Mouse (Mus musculus): ENCODE measurements around the gene Padi3. TPM values are rescaled to one million over a fixed set of nuclear protein-coding genes. Genes with fewer than 3 reads are reported as not detected.

Padi3 gene
- polyA plus RNA-seq, 1 experiment from 2014 or later, result 0.59 TPM

DNA sequence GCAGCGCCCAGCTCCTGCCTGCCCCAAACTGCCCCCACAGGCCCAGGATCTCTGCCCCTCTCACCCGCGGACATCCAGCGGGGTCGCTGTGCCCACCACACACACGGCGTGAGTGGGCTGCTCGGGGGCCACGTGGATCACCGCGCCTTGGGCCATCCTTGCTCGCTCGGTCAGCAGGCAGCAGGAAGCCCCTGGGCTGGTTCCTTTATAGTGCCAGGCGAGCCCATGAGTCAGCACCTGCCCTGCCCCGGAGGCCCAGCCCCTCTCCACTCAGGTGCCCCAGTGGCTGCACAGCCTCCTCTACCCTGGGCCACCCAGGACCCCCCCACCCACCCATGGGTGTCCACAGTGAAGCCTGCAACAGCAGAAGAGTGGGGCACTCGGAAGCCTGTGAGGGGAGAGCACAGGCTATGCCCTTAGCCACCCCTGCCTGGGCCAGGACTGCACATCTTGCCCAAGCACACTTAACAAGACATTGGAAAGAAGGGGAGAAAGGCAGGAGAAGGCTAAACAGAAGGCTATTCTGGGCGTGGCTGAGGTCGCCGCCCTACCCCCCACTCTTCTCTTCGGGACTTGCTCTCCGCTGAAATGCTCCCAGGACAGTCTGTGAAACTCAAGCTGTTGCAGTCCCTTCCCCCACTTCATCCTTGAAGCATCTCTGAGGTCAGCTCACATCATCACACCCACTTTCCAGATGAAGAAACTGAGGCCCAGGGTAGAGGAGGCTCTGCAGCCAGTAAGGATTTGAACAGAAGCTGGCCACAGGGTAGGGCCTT lies 36.2 kb downstream of the Padi3 start, which contains the start of gene Padi4:
Gene Padi4 (minus strand): TSS at position 212 of the 776 bp plus-strand sequence.
- whole genome bisulfite sequencing, result 83% methylated on average over 21 of the region's 21 CpGs
- Histone ChIP-seq H3K9ac (no peak within 1 kb of the TSS), H3K4me3 (no peak within 1 kb of the TSS), H3K4me1 (peaks cover 8% of the 10 kb centered on the region; the same call in 1 of the 2 replicates), H3K36me3 (no peaks in the 10 kb centered on the region), H3K27ac (no peak within 1 kb of the TSS), H3K9me3 (no peaks in the 10 kb centered on the region), H3K27me3 (no peaks in the 10 kb centered on the region), H3K4me2 (no peak within 1 kb of the TSS)
- no peak for ATAC-seq (ENCODE audit: insufficient number of reproducible peaks, low FRiP score, low TSS enrichment, low read depth)

GRCm38 (mm10) chr4:140771091-140771490 lies 39.4 kb downstream of the Padi3 start:
- ATAC-seq (ENCODE audit: insufficient number of reproducible peaks, low FRiP score, low TSS enrichment, low read depth), result no peak
- Histone ChIP-seq H3K4me2 (no peak overlapping the region), H3K9me3 (no peaks in the 10 kb centered on the region), H3K4me3 (no peak overlapping the region), H3K9ac (no peak overlapping the region), H3K27ac (no peak overlapping the region), H3K4me1 (peaks cover 8% of the 10 kb centered on the region; the same call in 1 of the 2 replicates), H3K27me3 (no peaks in the 10 kb centered on the region), H3K36me3 (no peaks in the 10 kb centered on the region)
- WGBS, result 39% methylated on average over 4 of the region's 4 CpGs

DNA sequence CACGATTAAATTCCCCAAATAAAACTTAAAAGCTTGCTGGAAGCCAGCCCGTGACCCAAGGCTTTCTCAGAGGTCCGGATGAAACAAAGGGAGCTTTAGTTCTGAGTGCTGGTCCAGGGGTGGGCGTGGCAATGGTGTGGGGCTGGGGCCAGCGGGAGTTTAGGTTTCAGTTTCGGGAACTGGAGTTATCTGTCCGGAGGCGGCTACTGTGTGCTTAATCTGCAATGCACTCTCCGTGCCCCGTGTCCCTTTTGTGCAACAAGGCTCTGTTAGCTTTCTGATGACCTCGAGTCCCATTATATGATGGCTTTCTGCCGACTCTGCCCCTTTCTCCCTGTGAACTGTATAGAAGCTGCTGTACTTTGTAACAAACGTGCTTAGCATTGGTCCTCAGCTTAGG lies 40.0 kb downstream of the Padi3 start:
- peak overlapping the region; percentile 31 for H3K4me3 ChIP-seq
- ATAC-seq (ENCODE audit: insufficient number of reproducible peaks, low FRiP score, low TSS enrichment, low read depth), result no peak
- no peak overlapping the region for H3K9ac ChIP-seq
- H3K4me1 ChIP-seq, result peaks cover 8% of the 10 kb centered on the region; the same call in 1 of the 2 replicates
- no peaks in the 10 kb centered on the region for H3K36me3 ChIP-seq
- no peak overlapping the region for H3K27ac ChIP-seq
- no peaks in the 10 kb centered on the region for H3K27me3 ChIP-seq
- peak overlapping the region; percentile 39 for H3K4me2 ChIP-seq
- no peaks in the 10 kb centered on the region for H3K9me3 ChIP-seq
- 15% methylated on average over 13 of the region's 13 CpGs for WGBS

DNA sequence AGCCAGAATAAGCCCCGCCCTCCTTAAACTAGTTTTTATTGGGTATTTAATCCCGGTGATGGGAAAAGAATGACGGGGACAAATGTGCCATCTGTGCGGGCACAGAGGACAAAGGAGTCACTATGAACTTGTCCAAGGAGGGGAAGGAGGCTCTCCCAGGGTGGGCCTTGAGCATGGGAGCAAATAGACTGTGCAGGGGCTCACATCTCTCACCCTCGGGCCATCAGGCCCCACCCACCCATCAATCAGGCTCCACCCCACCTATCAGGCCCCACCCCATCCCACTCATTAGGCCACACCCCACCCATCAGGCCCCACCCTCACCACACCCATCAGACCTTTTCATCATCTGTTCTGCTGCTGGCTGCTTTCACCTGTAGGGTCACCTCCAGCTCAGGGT lies 41.5 kb downstream of the Padi3 start:
- Histone ChIP-seq H3K4me1 (peaks cover 5% of the 10 kb centered on the region; the same call in 1 of the 2 replicates), H3K4me3 (no peak overlapping the region), H3K27me3 (no peaks in the 10 kb centered on the region), H3K9ac (no peak overlapping the region), H3K27ac (no peak overlapping the region), H3K4me2 (no peak overlapping the region), H3K36me3 (no peaks in the 10 kb centered on the region), H3K9me3 (no peaks in the 10 kb centered on the region)
- 77% methylated on average over 5 of the region's 5 CpGs for WGBS
- ATAC-seq (ENCODE audit: insufficient number of reproducible peaks, low FRiP score, low TSS enrichment, low read depth), result no peak

GRCm38 (mm10) chr4:140765936-140766335 lies 44.5 kb downstream of the Padi3 start:
- Histone ChIP-seq H3K27ac (no peak overlapping the region), H3K4me2 (no peak overlapping the region), H3K4me1 (peaks cover 5% of the 10 kb centered on the region; the same call in 1 of the 2 replicates), H3K4me3 (no peak overlapping the region), H3K36me3 (no peaks in the 10 kb centered on the region), H3K27me3 (no peaks in the 10 kb centered on the region), H3K9ac (no peak overlapping the region), H3K9me3 (no peaks in the 10 kb centered on the region)
- 74% methylated on average over 3 of the region's 3 CpGs for WGBS
- ATAC-seq (ENCODE audit: insufficient number of reproducible peaks, low FRiP score, low TSS enrichment, low read depth), result no peak

- no peak overlapping the region for H3K4me2 ChIP-seq
- ATAC-seq (ENCODE audit: insufficient number of reproducible peaks, low FRiP score, low TSS enrichment, low read depth), result peak; percentile 31; the same call in 1 of the 2 replicates
- no peak overlapping the region for H3K4me3 ChIP-seq
- H3K27ac ChIP-seq, result no peak overlapping the region
- WGBS, result 14% methylated on average over 9 of the region's 9 CpGs
- no peaks in the 10 kb centered on the region for H3K9me3 ChIP-seq
- no peaks in the 10 kb centered on the region for H3K36me3 ChIP-seq
- H3K9ac ChIP-seq, result no peak overlapping the region
- no peaks in the 10 kb centered on the region for H3K27me3 ChIP-seq
- H3K4me1 ChIP-seq, result no peaks in the 10 kb centered on the region
These were observed 47.3 kb downstream of the Padi3 start for GRCm38 (mm10) chr4:140763158-140763557.

- no peaks in the 10 kb centered on the region for H3K36me3 ChIP-seq
- H3K27ac ChIP-seq, result no peak overlapping the region
- no peak for ATAC-seq (ENCODE audit: insufficient number of reproducible peaks, low FRiP score, low TSS enrichment, low read depth)
- no peaks in the 10 kb centered on the region for H3K27me3 ChIP-seq
- H3K4me2 ChIP-seq, result no peak overlapping the region
- WGBS, result 85% methylated on average over 7 of the region's 7 CpGs
- no peak overlapping the region for H3K4me3 ChIP-seq
- no peaks in the 10 kb centered on the region for H3K9me3 ChIP-seq
- H3K4me1 ChIP-seq, result no peaks in the 10 kb centered on the region
- no peak overlapping the region for H3K9ac ChIP-seq
These were observed 48.8 kb downstream of the Padi3 start for GRCm38 (mm10) chr4:140761601-140762000.

- Histone ChIP-seq H3K4me1 (no peaks in the 10 kb centered on the region), H3K27me3 (no peaks in the 10 kb centered on the region), H3K4me2 (no peak overlapping the region), H3K9me3 (no peaks in the 10 kb centered on the region), H3K36me3 (no peaks in the 10 kb centered on the region), H3K27ac (no peak overlapping the region), H3K4me3 (no peak overlapping the region), H3K9ac (no peak overlapping the region)
- 75% methylated on average over 3 of the region's 3 CpGs for WGBS
- ATAC-seq (ENCODE audit: insufficient number of reproducible peaks, low FRiP score, low TSS enrichment, low read depth), result no peak
These were observed 54.6 kb downstream of the Padi3 start for GRCm38 (mm10) chr4:140755811-140756210.

DNA sequence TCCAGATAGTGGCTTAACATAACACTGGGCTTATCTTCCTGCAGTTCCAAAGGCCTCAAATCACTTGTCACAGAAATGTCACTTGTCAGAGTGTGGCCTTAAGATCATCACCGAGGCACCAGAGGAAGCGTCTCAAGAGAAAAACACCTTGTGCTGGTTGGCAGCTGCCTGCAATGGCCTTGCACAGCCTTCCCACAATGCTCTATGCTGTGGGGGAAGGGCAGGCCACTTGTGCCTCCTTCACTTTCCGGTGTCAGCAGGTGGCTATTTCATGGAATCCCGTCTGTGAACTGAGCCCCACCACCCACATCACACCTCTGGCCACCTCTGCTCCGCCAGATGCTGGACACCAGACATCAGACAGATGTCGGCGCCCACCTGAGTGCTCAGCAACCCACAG lies 57.1 kb downstream of the Padi3 start:
- Histone ChIP-seq H3K36me3 (no peaks in the 10 kb centered on the region), H3K9me3 (no peaks in the 10 kb centered on the region), H3K4me2 (no peak overlapping the region), H3K27me3 (peaks cover 8% of the 10 kb centered on the region; the same call in 1 of the 2 replicates), H3K27ac (no peak overlapping the region), H3K4me1 (peaks cover under 1% of the 10 kb centered on the region; the same call in 1 of the 2 replicates), H3K4me3 (no peak overlapping the region), H3K9ac (no peak overlapping the region)
- no peak for ATAC-seq (ENCODE audit: insufficient number of reproducible peaks, low FRiP score, low TSS enrichment, low read depth)
- WGBS, result 42% methylated on average over 7 of the region's 7 CpGs

GRCm38 (mm10) chr4:140750328-140750727 lies 60.1 kb downstream of the Padi3 start:
- ATAC-seq (ENCODE audit: insufficient number of reproducible peaks, low FRiP score, low TSS enrichment, low read depth), result no peak
- Histone ChIP-seq H3K9ac (no peak overlapping the region), H3K9me3 (no peaks in the 10 kb centered on the region), H3K4me3 (no peak overlapping the region), H3K4me2 (no peak overlapping the region), H3K27me3 (peaks cover 8% of the 10 kb centered on the region; the same call in 1 of the 2 replicates), H3K4me1 (peaks cover 8% of the 10 kb centered on the region), H3K36me3 (no peaks in the 10 kb centered on the region), H3K27ac (no peak overlapping the region)
- 10% methylated on average over 19 of the region's 19 CpGs for WGBS

GRCm38 (mm10) chr4:140747978-140748377 lies 62.5 kb downstream of the Padi3 start:
- ATAC-seq (ENCODE audit: insufficient number of reproducible peaks, low FRiP score, low TSS enrichment, low read depth), result no peak
- H3K36me3 ChIP-seq, result no peaks in the 10 kb centered on the region
- 0 out of 2 replicates have a peak overlapping the region, but pooled peaks have one; percentile 2 for H3K4me2 ChIP-seq
- WGBS, result 14% methylated on average over 12 of the region's 12 CpGs
- H3K4me3 ChIP-seq, result no peak overlapping the region
- peaks cover 8% of the 10 kb centered on the region; the same call in 1 of the 2 replicates for H3K27me3 ChIP-seq
- no peaks in the 10 kb centered on the region for H3K9me3 ChIP-seq
- no peak overlapping the region for H3K9ac ChIP-seq
- peaks cover 8% of the 10 kb centered on the region for H3K4me1 ChIP-seq
- no peak overlapping the region for H3K27ac ChIP-seq

DNA sequence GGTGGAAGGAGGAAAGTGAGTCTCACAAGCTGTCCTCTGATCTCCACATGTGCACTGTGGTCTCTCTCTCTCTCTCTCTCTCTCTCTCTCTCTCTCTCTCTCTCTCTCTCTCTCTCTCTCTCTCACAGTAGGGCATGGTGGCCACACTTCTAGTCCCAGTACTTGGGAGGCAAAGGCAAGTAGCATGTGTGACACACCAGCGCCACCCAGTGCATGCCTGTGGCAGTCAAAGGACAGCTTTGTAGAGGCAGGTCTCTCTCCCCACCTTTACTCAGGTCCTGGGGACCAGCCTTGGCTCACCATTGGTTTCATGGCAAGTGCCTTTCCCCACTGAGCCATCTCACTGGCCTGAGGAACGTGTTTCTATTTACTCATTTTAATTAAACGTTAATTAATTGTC lies 65.8 kb downstream of the Padi3 start:
- H3K27me3 ChIP-seq, result no peaks in the 10 kb centered on the region
- peaks cover 8% of the 10 kb centered on the region for H3K4me1 ChIP-seq
- 19% methylated on average over 3 of the region's 3 CpGs for WGBS
- ATAC-seq (ENCODE audit: insufficient number of reproducible peaks, low FRiP score, low TSS enrichment, low read depth), result no peak
- no peak overlapping the region for H3K4me2 ChIP-seq
- no peak overlapping the region for H3K27ac ChIP-seq
- no peaks in the 10 kb centered on the region for H3K36me3 ChIP-seq
- no peak overlapping the region for H3K9ac ChIP-seq
- H3K9me3 ChIP-seq, result no peaks in the 10 kb centered on the region
- no peak overlapping the region for H3K4me3 ChIP-seq

All from limb, embryonic 15.5 days (tissue).